ENCODE assay signal across 7 mouse cellular contexts in genomic region chr2:36048164-36048563, GRCm38 (mm10). TPM values are rescaled to one million over a fixed set of nuclear protein-coding genes. Genes with fewer than 3 reads are reported as not detected.
DNase-seq lines count a peak whose midpoint lies in the region; ATAC-seq lines count a peak whose summit lies in the region.

No protein-coding gene starts in this region.

- H3K36me3 ChIP-seq in forebrain, embryonic 15.5 days: peaks cover 10% of the 10 kb centered on the region; the same call in 1 of the 2 replicates
- peaks cover 27% of the 10 kb centered on the region for H3K36me3 ChIP-seq in liver, embryonic 12.5 days

- peak overlapping the region; percentile 61 for H3K4me2 ChIP-seq in forebrain, embryonic 15.5 days (replicated peaks)
- peak overlapping the region; percentile 73 for H3K4me2 ChIP-seq in liver, embryonic 12.5 days

- WGBS in forebrain, embryonic 15.5 days: 76% methylated on average over 8 of the region's 8 CpGs
- 38% methylated on average over 8 of the region's 8 CpGs for WGBS in liver, embryonic 12.5 days (ENCODE audit: insufficient replicate concordance)

- H3K9ac ChIP-seq in forebrain, embryonic 15.5 days (replicated peaks): peak overlapping the region; percentile 81
- H3K9ac ChIP-seq in liver, embryonic 12.5 days: peak overlapping the region; percentile 84

- no peaks in the 10 kb centered on the region for H3K9me3 ChIP-seq in forebrain, embryonic 15.5 days
- H3K9me3 ChIP-seq in liver, embryonic 12.5 days (replicated peaks): no peaks in the 10 kb centered on the region

- ATAC-seq in forebrain, embryonic 15.5 days (replicated peaks): no peak
- no peak for ATAC-seq in liver, embryonic 12.5 days
- ATAC-seq in monocyte, adult 5-6 weeks (replicated peaks; ENCODE audit: insufficient number of reproducible peaks, low FRiP score, low TSS enrichment, poor library complexity, severe bottlenecking): no peak
- no peak for ATAC-seq in granulocyte monocyte progenitor cell, adult 5-6 weeks (replicated peaks; ENCODE audit: poor library complexity, severe bottlenecking)

- peaks cover 21% of the 10 kb centered on the region for H3K4me1 ChIP-seq in forebrain, embryonic 15.5 days
- H3K4me1 ChIP-seq in liver, embryonic 12.5 days: peaks cover 26% of the 10 kb centered on the region

- no peaks in the 10 kb centered on the region for H3K27me3 ChIP-seq in forebrain, embryonic 15.5 days
- H3K27me3 ChIP-seq in liver, embryonic 12.5 days (replicated peaks): peaks cover 13% of the 10 kb centered on the region

- H3K27ac ChIP-seq in forebrain, embryonic 15.5 days (replicated peaks): no peak overlapping the region
- no peak overlapping the region for H3K27ac ChIP-seq in liver, embryonic 12.5 days

- peak; percentile 2 for DNase-seq in retina, postnatal 1 day
- no peak for DNase-seq in retina, embryonic 14.5 days (ENCODE audit: low spot score)
- DNase-seq in gastrocnemius, postnatal 10 days: no peak

- H3K4me3 ChIP-seq in forebrain, embryonic 15.5 days: peak overlapping the region; percentile 64
- H3K4me3 ChIP-seq in liver, embryonic 12.5 days: peak overlapping the region; percentile 82

RNA-seq across cellular contexts. Expression of gene Ndufa8, which starts 1.0 kb away (rescaled TPM):
- 259 and 263 TPM in 2 replicates for polyA plus RNA-seq in forebrain, embryonic 15.5 days (2015; fragmentation: Nextera tagmentation; extraction: Ambion mirVana)
- 155 and 162 TPM in 2 replicates for polyA plus RNA-seq in liver, embryonic 12.5 days (2016; fragmentation: Nextera tagmentation; extraction: Ambion mirVana)
- 26.1 to 34.0 TPM (median 32.9 TPM) in 3 replicates for total RNA-seq in monocyte, adult 5-6 weeks (2017)
- 100 to 1,000 TPM; 278 to 336 TPM for total RNA-seq in gastrocnemius, postnatal 10 days (2021)
- 105 and 132 TPM in 2 replicates for total RNA-seq in granulocyte monocyte progenitor cell, adult 5-6 weeks (2014; fragmentation: Nextera tagmentation)
- total RNA-seq in granulocyte monocyte progenitor cell, adult 5-6 weeks (2017): 38.0 and 58.6 TPM in 2 replicates

RNA-seq across cellular contexts. Expression of gene Morn5, which starts 1.1 kb away (rescaled TPM):
- 1.7 and 2.5 TPM in 2 replicates for polyA plus RNA-seq in forebrain, embryonic 15.5 days (2015; fragmentation: Nextera tagmentation; extraction: Ambion mirVana)
- polyA plus RNA-seq in liver, embryonic 12.5 days (2016; fragmentation: Nextera tagmentation; extraction: Ambion mirVana): 0.18 TPM in 1 of 2 replicates, not detected in the other
- total RNA-seq in monocyte, adult 5-6 weeks (2017): not detected in 3 replicates
- total RNA-seq in gastrocnemius, postnatal 10 days (2021): not detected
- total RNA-seq in granulocyte monocyte progenitor cell, adult 5-6 weeks (2014; fragmentation: Nextera tagmentation): not detected in 2 replicates
- total RNA-seq in granulocyte monocyte progenitor cell, adult 5-6 weeks (2017): 1.5 TPM in 1 of 2 replicates, not detected in the other

RNA-seq across cellular contexts. Expression of gene Lhx6, which starts 57.0 kb away (rescaled TPM):
- polyA plus RNA-seq in forebrain, embryonic 15.5 days (2015; fragmentation: Nextera tagmentation; extraction: Ambion mirVana): 36.3 and 36.8 TPM in 2 replicates
- polyA plus RNA-seq in liver, embryonic 12.5 days (2016; fragmentation: Nextera tagmentation; extraction: Ambion mirVana): 0.29 and 0.39 TPM in 2 replicates
- total RNA-seq in monocyte, adult 5-6 weeks (2017): not detected in 3 replicates
- total RNA-seq in gastrocnemius, postnatal 10 days (2021): 1 to 10 TPM; 3.3 to 6.2 TPM
- total RNA-seq in granulocyte monocyte progenitor cell, adult 5-6 weeks (2014; fragmentation: Nextera tagmentation): not detected in 2 replicates
- not detected in 2 replicates for total RNA-seq in granulocyte monocyte progenitor cell, adult 5-6 weeks (2017)
